Mouse (Mus musculus): Measurements from ENCODE around the gene Cep126.

DNA sequence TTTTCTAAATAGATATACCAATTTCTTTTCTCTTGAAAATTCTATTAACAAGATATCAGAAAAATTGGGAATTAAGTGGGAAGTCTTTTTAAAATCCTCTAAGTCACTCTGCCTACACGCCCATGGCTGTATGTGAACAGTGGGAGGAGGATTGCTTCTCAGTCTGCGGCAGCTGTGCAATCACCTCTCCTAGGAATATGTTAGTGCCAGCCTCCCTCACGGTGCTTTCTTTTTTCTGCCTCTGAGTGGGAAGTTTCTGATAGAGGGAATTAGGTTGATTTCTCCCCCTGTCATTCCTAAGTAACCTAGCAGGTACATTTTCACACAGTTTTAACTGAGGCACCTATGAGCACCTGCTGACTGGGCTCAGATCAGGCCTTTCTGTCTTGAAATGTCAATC lies 43.0 kb upstream of the Cep126 start:
- TF ChIP-seq POLR2A (IDR thresholded peaks at IDR 0.05; ENCODE audit: low read depth, low read length), result no peak
- TF ChIP-seq CTCF (IDR thresholded peaks at IDR 0.05; ENCODE audit: extremely low read depth, insufficient read length, insufficient replicate concordance, low read depth, low read length), result no peak

All from small intestine, adult 2 months (tissue).